Mouse (Mus musculus) myocyte (in vitro differentiated cells): ENCODE results near the gene Hectd4. TPM values are rescaled to one million over a fixed set of nuclear protein-coding genes. Genes with fewer than 3 reads are reported as not detected.
"Not testable (repeated sequence)": the region's sequence is repeated elsewhere in the genome, so short reads cannot be mapped to it uniquely, and the experiment has no call there.

Experiments
- H3K27me3 ChIP-seq: one replicate; pipeline ENCODE4 v1.6.1; 2011; ENCODE audit not compliant: control insufficient read depth, insufficient read depth, insufficient read length
- H3K36me3 ChIP-seq: one replicate; pipeline ENCODE4 v1.6.1; 2011; ENCODE audit not compliant: control insufficient read depth, insufficient read depth
- H3K4me2 ChIP-seq: one replicate; pipeline ENCODE4 v1.6.1; 2011; ENCODE audit warnings: low read depth, control low read depth
- H3K4me3 ChIP-seq: one replicate; pipeline ENCODE4 v1.5.1; 2011; ENCODE audit warnings: mild to moderate bottlenecking, control low read depth, moderate library complexity
- H3K79me2 ChIP-seq: one replicate; pipeline ENCODE4 v1.6.1; 2011; ENCODE audit not compliant: control insufficient read depth, insufficient read depth
- H3ac ChIP-seq: one replicate; pipeline ENCODE4 v1.6.1; 2011; ENCODE audit not compliant: control insufficient read depth, insufficient read length
- CEBPB ChIP-seq: IDR thresholded peaks from 2 replicates; pipeline ENCODE4 v1.6.1; 2011; ENCODE audit warnings: mild to moderate bottlenecking, moderate library complexity; ENCODE audit not compliant: poor library complexity, insufficient read depth, severe bottlenecking
- E2F4 ChIP-seq: IDR thresholded peaks from one replicate; pipeline ENCODE4 v1.6.1; 2011; ENCODE audit warnings: mild to moderate bottlenecking, control low read depth, moderate library complexity; ENCODE audit not compliant: insufficient read depth
- MAX ChIP-seq: IDR thresholded peaks from one replicate; pipeline ENCODE4 v1.6.1; 2011; ENCODE audit warnings: low read depth, mild to moderate bottlenecking, control low read depth
- MYOD1 ChIP-seq, 3 experiments: IDR thresholded peaks; one replicate each; pipeline ENCODE4 v1.6.1; 2011; ENCODE audit warnings: control low read depth in 2 of 3, low read depth in 2 of 3, mild to moderate bottlenecking in 2 of 3, moderate library complexity in 1 of 3; ENCODE audit not compliant: insufficient read length in 2 of 3, control insufficient read depth in 1 of 3
- MYOG ChIP-seq, 3 experiments: IDR thresholded peaks; one replicate each; pipeline ENCODE4 v1.6.1; 2011; ENCODE audit warnings: control low read depth in 2 of 3, low read depth in 2 of 3, mild to moderate bottlenecking in 2 of 3; ENCODE audit not compliant: insufficient read length in 2 of 3, control insufficient read depth in 1 of 3, insufficient read depth in 1 of 3
- POLR2A ChIP-seq: IDR thresholded peaks from one replicate; pipeline ENCODE4 v1.6.1; 2011; ENCODE audit warnings: low read depth, mild to moderate bottlenecking, control low read depth, moderate library complexity; ENCODE audit not compliant: insufficient read length
- POLR2AphosphoS2 ChIP-seq: IDR thresholded peaks from one replicate; pipeline ENCODE4 v1.6.1; 2011; ENCODE audit warnings: low read depth, control low read depth; ENCODE audit not compliant: insufficient read length
- REST ChIP-seq: IDR thresholded peaks from one replicate; pipeline ENCODE4 v1.6.1; 2011; ENCODE audit warnings: mild to moderate bottlenecking, control low read depth, moderate library complexity; ENCODE audit not compliant: insufficient read depth, insufficient read length
- SRF ChIP-seq: IDR thresholded peaks from one replicate; pipeline ENCODE4 v1.6.1; 2011; ENCODE audit warnings: low read depth; ENCODE audit not compliant: control insufficient read depth, insufficient read length
- TCF12 ChIP-seq: IDR thresholded peaks from one replicate; pipeline ENCODE4 v1.6.1; 2011; ENCODE audit warnings: mild to moderate bottlenecking, control low read depth; ENCODE audit not compliant: poor library complexity, insufficient read depth, severe bottlenecking
- TCF3 ChIP-seq: IDR thresholded peaks from one replicate; pipeline ENCODE4 v1.6.1; 2011; ENCODE audit warnings: low read depth, control low read depth; ENCODE audit not compliant: insufficient read length
- USF1 ChIP-seq: IDR thresholded peaks from one replicate; pipeline ENCODE4 v1.6.1; 2011; ENCODE audit warnings: low read depth, mild to moderate bottlenecking, control low read depth, moderate library complexity
- polyA plus RNA-seq: library from polyadenylated mRNA; unstranded; fragments of >200 nt; fragmentation: generic; extraction: Trizol; gene quantifications from one replicate; pipeline ENCODE4 v1.2.1, GENCODE M21; 2012; ENCODE audit warnings: missing spikeins

Gene Hectd4
- polyA plus RNA-seq, 1 experiment, result 6.6 TPM

GRCm38 (mm10) chr5:121212108-121212507 is 7.9 kb upstream of the Hectd4 start:
- peaks cover 9% of the 10 kb centered on the region for H3K79me2 ChIP-seq
- H3K27me3 ChIP-seq, result no peaks in the 10 kb centered on the region
- TF ChIP-seq POLR2AphosphoS2, result peak; percentile 50
- no peak for TF ChIP-seq MYOG (IDR thresholded peaks at IDR 0.05; ENCODE audit: control insufficient read depth in 1 of 3, insufficient read depth in 1 of 3, insufficient read length in 2 of 3, low read depth in 2 of 3)
- H3K4me2 ChIP-seq, result no peak overlapping the region
- no peak overlapping the region for H3K4me3 ChIP-seq
- H3ac ChIP-seq, result no peak overlapping the region
- H3K36me3 ChIP-seq, result peaks cover 49% of the 10 kb centered on the region

GRCm38 (mm10) chr5:121214707-121215106 is 5.3 kb upstream of the Hectd4 start:
- Histone ChIP-seq H3ac (no peak overlapping the region), H3K79me2 (no peaks in the 10 kb centered on the region), H3K4me2 (no peak overlapping the region), H3K4me3 (no peak overlapping the region), H3K36me3 (peaks cover 23% of the 10 kb centered on the region), H3K27me3 (no peaks in the 10 kb centered on the region)
- TF ChIP-seq POLR2AphosphoS2 (no peak), TCF3 (no peak), REST (no peak), E2F4 (no peak), CEBPB (no peak), MAX (no peak), TCF12 (no peak), MYOG (IDR thresholded peaks at IDR 0.05; ENCODE audit: control insufficient read depth in 1 of 3, insufficient read depth in 1 of 3, insufficient read length in 2 of 3, low read depth in 2 of 3) (no peak), POLR2A (no peak)

- peaks cover 16% of the 10 kb centered on the region for H3K36me3 ChIP-seq
- H3K4me2 ChIP-seq, result no peak overlapping the region
- H3K4me3 ChIP-seq, result no peak overlapping the region
- H3ac ChIP-seq, result no peak overlapping the region
- H3K27me3 ChIP-seq, result no peaks in the 10 kb centered on the region
- TF ChIP-seq USF1, result no peak
- TF ChIP-seq POLR2AphosphoS2, result no peak
- no peak for TF ChIP-seq CEBPB
- TF ChIP-seq REST, result no peak
- no peak for TF ChIP-seq POLR2A
- TF ChIP-seq MAX, result no peak
- TF ChIP-seq MYOD1 (IDR thresholded peaks at IDR 0.05; ENCODE audit: control insufficient read depth in 1 of 3, insufficient read length in 2 of 3, low read depth in 2 of 3), result no peak
- TF ChIP-seq TCF3, result no peak
- no peak for TF ChIP-seq TCF12
- TF ChIP-seq E2F4, result no peak
- no peak for TF ChIP-seq SRF
- no peaks in the 10 kb centered on the region for H3K79me2 ChIP-seq
Measured at GRCm38 (mm10) chr5:121215380-121216125, 4.5 kb upstream of the Hectd4 start.

GRCm38 (mm10) chr5:121216126-121216446 is 3.9 kb upstream of the Hectd4 start:
- H3K79me2 ChIP-seq, result no peaks in the 10 kb centered on the region
- TF ChIP-seq TCF3, result no peak
- no peak for TF ChIP-seq E2F4
- no peak for TF ChIP-seq REST
- no peak for TF ChIP-seq USF1
- TF ChIP-seq CEBPB, result no peak
- no peak for TF ChIP-seq POLR2AphosphoS2
- TF ChIP-seq POLR2A, result no peak
- no peak for TF ChIP-seq SRF
- no peak for TF ChIP-seq TCF12
- TF ChIP-seq MYOG (IDR thresholded peaks at IDR 0.05; ENCODE audit: control insufficient read depth in 1 of 3, insufficient read depth in 1 of 3, insufficient read length in 2 of 3, low read depth in 2 of 3), result no peak

DNA sequence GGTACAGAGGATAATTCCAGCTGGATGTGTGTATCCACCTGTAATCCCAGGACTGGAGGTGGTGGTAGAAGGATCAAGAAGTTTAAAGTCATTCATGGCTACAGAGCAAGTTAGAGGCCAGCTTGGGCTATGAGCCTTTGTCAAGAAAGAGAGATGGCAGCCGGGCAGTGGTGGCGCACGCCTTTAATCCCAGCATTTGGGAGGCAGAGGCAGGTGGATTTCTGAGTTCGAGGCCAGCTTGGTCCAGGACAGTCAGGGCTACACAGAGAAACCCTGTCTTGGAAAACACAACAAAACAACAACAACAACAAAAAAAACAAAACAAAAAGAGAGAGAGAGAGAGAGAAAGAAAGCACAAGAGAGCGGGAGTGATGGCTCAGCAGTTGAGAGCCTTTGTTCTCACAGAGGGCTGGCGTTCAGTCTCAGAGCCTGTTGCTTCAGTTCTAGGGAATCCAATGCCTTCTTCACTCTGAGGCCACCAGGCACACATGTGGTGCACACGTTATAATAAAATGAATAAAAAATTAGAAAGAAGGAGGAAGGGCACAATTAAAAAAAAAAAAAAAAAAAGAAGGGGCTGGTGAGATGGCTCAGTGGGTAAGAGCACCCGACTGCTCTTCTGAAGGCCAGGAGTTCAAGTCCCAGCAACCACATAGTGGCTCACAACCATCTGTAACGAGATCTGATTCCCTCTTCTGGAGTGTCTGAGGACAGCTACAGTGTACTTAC is 3.3 kb upstream of the Hectd4 start:
- H3ac ChIP-seq, H3K4me2 ChIP-seq, H3K27me3 ChIP-seq, H3K79me2 ChIP-seq, H3K4me3 ChIP-seq: not testable (repeated sequence)
- peaks cover 11% of the 10 kb centered on the region for H3K36me3 ChIP-seq

More at GRCm38 (mm10) chr5:121216126-121216446, 3.9 kb upstream of the Hectd4 start:
- Histone ChIP-seq H3ac (no peak overlapping the region), H3K27me3 (no peaks in the 10 kb centered on the region), H3K4me3 (no peak overlapping the region), H3K4me2 (no peak overlapping the region), H3K36me3 (peaks cover 11% of the 10 kb centered on the region)
